Mouse (Mus musculus) embryonic fibroblast, embryonic 13.5 days (primary cell): ENCODE results near the gene Spata25.

ENCODE experiments used
- CTCF ChIP-seq: IDR thresholded peaks from 2 replicates; pipeline ENCODE4 v1.5.1; 2011; ENCODE audit warnings: mild to moderate bottlenecking, control low read depth, low read length, moderate library complexity, borderline replicate concordance; ENCODE audit not compliant: insufficient read depth
- POLR2A ChIP-seq: IDR thresholded peaks from 2 replicates; pipeline ENCODE4 v1.6.1; 2011; ENCODE audit warnings: low read depth, mild to moderate bottlenecking, control low read depth, low read length, moderate library complexity

- TF ChIP-seq POLR2A (no peak), CTCF (no peak)
Observed at GRCm38 (mm10) chr2:164868491-164868890, 40.2 kb upstream of the Spata25 start.
